Mouse (Mus musculus): ENCODE measurements around the gene Klhl22. TPM values are rescaled to one million over a fixed set of nuclear protein-coding genes. Genes with fewer than 3 reads are reported as not detected.

Gene Klhl22
- 47.2 and 55.4 TPM in 2 replicates for polyA plus RNA-seq (2016; fragmentation: Nextera tagmentation; extraction: Ambion mirVana)

DNA sequence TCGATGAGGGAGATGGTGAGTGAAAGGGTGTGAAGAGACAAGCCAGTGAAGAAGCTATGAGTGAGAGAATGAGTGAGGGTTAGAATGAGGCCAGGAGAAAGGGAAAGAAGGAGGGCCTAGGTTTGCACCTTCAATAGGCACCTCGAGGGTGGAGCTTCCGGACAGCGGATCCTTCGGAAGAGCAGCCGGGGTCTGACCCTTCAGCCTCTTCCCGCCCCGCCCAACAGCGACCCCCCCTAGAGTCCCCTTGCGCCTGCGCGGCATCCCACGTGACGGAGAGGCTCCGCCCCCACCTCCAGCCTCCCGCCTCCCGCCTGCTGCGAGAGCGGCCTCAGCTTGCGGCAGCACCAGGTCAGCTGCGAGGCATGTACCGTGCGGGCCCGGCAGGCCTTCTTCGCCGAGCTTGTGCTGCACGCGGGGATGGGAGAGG, at the start of gene Klhl22:
Klhl22 (plus strand) TSS at position 275 of the 430 bp plus-strand sequence.
- Histone ChIP-seq H3K36me3 (peaks cover 13% of the 10 kb centered on the region), H3K27me3 (ENCODE audit: insufficient read depth, poor library complexity, severe bottlenecking) (peaks cover 13% of the 10 kb centered on the region; the same call in 1 of the 2 replicates), H3K27ac (peak within 1 kb of the TSS; percentile 96), H3K4me3 (peak within 1 kb of the TSS; percentile 79), H3K9me3 (no peaks in the 10 kb centered on the region), H3K4me1 (peaks cover 29% of the 10 kb centered on the region)
- WGBS, result under 1% methylated on average over 28 of the region's 28 CpGs
- DNase-seq (ENCODE audit: low spot score), result peak; percentile 95

DNA sequence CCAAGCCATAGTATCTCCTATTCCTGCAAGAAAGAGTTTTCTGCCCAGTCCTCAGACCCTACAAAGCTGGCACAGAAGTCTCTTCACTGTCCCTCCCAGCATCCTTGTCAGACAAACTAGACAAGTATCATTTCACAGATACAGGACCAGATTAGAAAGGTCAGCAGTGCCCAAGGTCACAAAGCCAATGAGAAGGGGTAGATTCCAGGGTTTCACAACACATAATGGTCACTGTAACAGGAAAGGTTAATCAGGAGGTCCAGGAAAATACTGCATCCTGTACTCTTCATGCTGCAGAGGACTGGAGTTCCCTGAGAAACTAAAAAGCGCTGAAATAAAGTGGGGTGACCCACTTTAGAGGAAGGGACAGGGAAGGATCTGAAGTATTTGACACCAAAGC, 41.6 kb upstream of the Klhl22 start:
- H3K4me1 ChIP-seq, result peaks cover 23% of the 10 kb centered on the region
- no peaks in the 10 kb centered on the region for H3K27me3 ChIP-seq (ENCODE audit: insufficient read depth, poor library complexity, severe bottlenecking)
- H3K27ac ChIP-seq, result no peak overlapping the region
- no peak overlapping the region for H3K4me3 ChIP-seq
- no peaks in the 10 kb centered on the region for H3K9me3 ChIP-seq
- peaks cover 6% of the 10 kb centered on the region; the same call in 1 of the 2 replicates for H3K36me3 ChIP-seq
- WGBS, result 84% methylated on average over 1 of the region's 1 CpGs
- DNase-seq (ENCODE audit: low spot score), result no peak

- no peak for DNase-seq (ENCODE audit: low spot score)
- no peaks in the 10 kb centered on the region for H3K27me3 ChIP-seq (ENCODE audit: insufficient read depth, poor library complexity, severe bottlenecking)
- no peaks in the 10 kb centered on the region for H3K36me3 ChIP-seq
- no peak overlapping the region for H3K27ac ChIP-seq
- 66% methylated on average over 9 of the region's 9 CpGs for WGBS
- H3K9me3 ChIP-seq, result no peaks in the 10 kb centered on the region
- H3K4me1 ChIP-seq, result peaks cover 23% of the 10 kb centered on the region
- H3K4me3 ChIP-seq, result peak overlapping the region; percentile 85
These were observed 38.2 kb upstream of the Klhl22 start for GRCm38 (mm10) chr16:17721114-17721808.

- Histone ChIP-seq H3K4me3 (peak overlapping the region; percentile 85), H3K27ac (peak overlapping the region; percentile 91), H3K4me1 (peaks cover 25% of the 10 kb centered on the region), H3K36me3 (no peaks in the 10 kb centered on the region), H3K9me3 (no peaks in the 10 kb centered on the region), H3K27me3 (ENCODE audit: insufficient read depth, poor library complexity, severe bottlenecking) (no peaks in the 10 kb centered on the region)
- DNase-seq (ENCODE audit: low spot score), result no peak
- WGBS, result 4% methylated on average over 10 of the region's 10 CpGs
These were observed 37.5 kb upstream of the Klhl22 start for GRCm38 (mm10) chr16:17721822-17722460.

DNA sequence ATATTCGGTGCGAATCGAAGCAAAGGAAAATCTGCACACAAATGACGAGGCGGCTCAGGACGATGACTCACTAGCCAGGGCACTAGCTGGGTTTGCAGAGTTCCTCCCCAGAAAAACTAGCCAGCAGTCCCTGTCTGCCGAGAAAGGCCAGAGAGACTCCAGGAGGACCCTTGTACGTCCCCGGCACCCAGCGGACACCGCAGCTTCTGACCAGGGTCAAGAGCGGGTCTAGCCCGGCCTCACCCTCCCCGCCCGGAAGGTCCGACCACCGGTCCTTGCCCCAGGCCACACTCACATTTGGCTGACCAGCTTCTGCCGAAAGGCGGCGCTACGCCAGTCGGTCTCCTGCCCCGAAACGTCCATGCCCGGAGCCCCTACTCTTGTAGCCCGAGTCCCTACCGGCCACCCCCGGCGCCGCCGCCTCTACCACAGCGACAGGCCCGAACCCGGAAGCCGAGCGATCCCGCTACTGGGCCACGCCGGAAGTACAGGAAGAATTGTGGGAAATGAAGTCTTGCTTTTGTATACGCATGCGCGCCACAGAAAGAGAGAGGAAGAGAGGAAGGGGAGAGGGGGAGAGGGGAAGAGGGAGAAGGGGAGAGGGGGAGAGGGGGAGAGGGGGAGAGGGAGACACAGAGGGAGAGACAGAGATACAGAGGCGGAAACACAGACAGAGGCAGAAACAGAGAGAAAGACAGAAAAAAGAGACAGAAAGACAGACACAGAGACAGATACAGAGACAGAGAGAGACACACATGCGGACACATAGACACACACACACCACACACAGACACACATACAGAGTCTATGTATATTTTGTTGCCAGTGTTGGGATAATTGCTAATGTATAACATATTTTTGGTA, 36.7 kb upstream of the Klhl22 start:
- 2% methylated on average over 44 of the region's 44 CpGs for WGBS
- peak overlapping the region; percentile 91 for H3K27ac ChIP-seq

GRCm38 (mm10) chr16:17723325-17723626, 36.1 kb upstream of the Klhl22 start:
- Histone ChIP-seq H3K4me3 (peak overlapping the region; percentile 85), H3K9me3 (no peaks in the 10 kb centered on the region), H3K36me3 (no peaks in the 10 kb centered on the region), H3K27ac (no peak overlapping the region), H3K4me1 (peaks cover 22% of the 10 kb centered on the region), H3K27me3 (ENCODE audit: insufficient read depth, poor library complexity, severe bottlenecking) (no peaks in the 10 kb centered on the region)
- DNase-seq (ENCODE audit: low spot score), result no peak
- 82% methylated on average over 1 of the region's 1 CpGs for WGBS

More for the DNA sequence above, 36.7 kb upstream of the Klhl22 start:
- peak; percentile 96 for DNase-seq (ENCODE audit: low spot score)
- H3K4me1 ChIP-seq, result peaks cover 26% of the 10 kb centered on the region
- H3K9me3 ChIP-seq, result no peaks in the 10 kb centered on the region
- H3K4me3 ChIP-seq, result peak overlapping the region; percentile 85
- no peaks in the 10 kb centered on the region for H3K27me3 ChIP-seq (ENCODE audit: insufficient read depth, poor library complexity, severe bottlenecking)
- no peaks in the 10 kb centered on the region for H3K36me3 ChIP-seq

GRCm38 (mm10) chr16:17724448-17724847, 35.0 kb upstream of the Klhl22 start:
- no peaks in the 10 kb centered on the region for H3K9me3 ChIP-seq
- H3K4me3 ChIP-seq, result no peak overlapping the region
- no peaks in the 10 kb centered on the region for H3K36me3 ChIP-seq
- 92% methylated on average over 3 of the region's 3 CpGs for WGBS
- peaks cover 22% of the 10 kb centered on the region for H3K4me1 ChIP-seq
- DNase-seq (ENCODE audit: low spot score), result no peak
- no peaks in the 10 kb centered on the region for H3K27me3 ChIP-seq (ENCODE audit: insufficient read depth, poor library complexity, severe bottlenecking)
- H3K27ac ChIP-seq, result no peak overlapping the region

DNA sequence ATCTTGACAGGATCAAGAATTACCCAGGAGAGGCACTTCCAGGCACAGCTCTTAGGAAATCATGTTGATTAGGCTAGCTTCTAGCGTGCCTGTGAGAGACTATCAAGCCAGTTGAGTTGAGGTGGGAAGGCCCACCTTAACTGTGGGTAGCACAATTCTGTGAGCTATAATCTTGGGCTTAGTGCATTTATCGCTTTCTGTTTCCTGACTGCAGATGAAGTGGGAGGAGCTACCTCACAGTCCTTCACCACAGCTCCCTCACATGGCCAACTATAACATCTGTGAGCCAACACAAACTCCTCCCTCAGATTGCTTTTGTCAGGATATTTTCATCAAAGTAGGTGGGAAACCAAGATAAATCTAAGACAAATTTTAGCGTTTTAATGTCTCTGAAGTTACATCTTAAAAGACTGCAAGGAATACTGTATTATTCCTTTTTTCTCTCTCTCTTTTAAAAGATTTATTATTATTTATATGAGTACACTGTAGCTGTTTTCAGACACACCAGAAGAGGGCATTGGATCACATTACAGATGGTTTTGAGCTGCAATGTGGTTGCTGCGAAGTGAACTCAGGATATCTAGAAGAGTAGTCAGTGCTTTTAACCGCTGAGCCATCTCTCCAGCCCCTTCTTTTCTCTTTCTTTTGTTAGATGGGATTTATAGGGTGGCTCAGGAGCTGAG, 32.1 kb upstream of the Klhl22 start:
- H3K4me1 ChIP-seq, result peaks cover 8% of the 10 kb centered on the region
- no peak overlapping the region for H3K27ac ChIP-seq
- WGBS, result 14% methylated on average over 5 of the region's 5 CpGs
- no peaks in the 10 kb centered on the region for H3K27me3 ChIP-seq (ENCODE audit: insufficient read depth, poor library complexity, severe bottlenecking)
- DNase-seq (ENCODE audit: low spot score), result no peak
- 0 out of 2 replicates have a peak overlapping the region, but pooled peaks have one; percentile 22 for H3K4me3 ChIP-seq
- no peaks in the 10 kb centered on the region for H3K36me3 ChIP-seq
- H3K9me3 ChIP-seq, result no peaks in the 10 kb centered on the region

DNA sequence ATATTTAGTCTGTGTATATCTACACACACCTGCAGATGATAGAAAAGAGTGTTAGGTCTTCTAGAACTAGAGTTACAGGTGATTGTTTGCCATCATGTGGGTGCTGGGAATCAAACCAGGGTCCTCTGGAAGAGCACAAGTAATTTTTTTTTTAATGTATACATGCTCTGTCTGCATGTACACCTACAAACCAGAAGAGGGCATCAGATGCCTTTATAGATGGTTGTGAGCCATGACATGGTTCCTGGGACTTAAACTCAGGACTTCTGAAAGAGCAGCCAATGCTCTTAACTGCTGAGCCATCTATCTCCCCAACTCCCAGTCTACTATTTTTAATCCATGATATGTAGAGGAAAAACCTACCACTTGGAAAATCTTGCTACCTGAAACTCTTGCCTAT, 29.4 kb upstream of the Klhl22 start:
- H3K27ac ChIP-seq, result no peak overlapping the region
- peaks cover 11% of the 10 kb centered on the region for H3K27me3 ChIP-seq (ENCODE audit: insufficient read depth, poor library complexity, severe bottlenecking)
- no peak overlapping the region for H3K4me3 ChIP-seq
- H3K4me1 ChIP-seq, result peaks cover 8% of the 10 kb centered on the region
- no peak for DNase-seq (ENCODE audit: low spot score)
- H3K9me3 ChIP-seq, result no peaks in the 10 kb centered on the region
- no peaks in the 10 kb centered on the region for H3K36me3 ChIP-seq

GRCm38 (mm10) chr16:17732021-17732420, 27.4 kb upstream of the Klhl22 start:
- DNase-seq (ENCODE audit: low spot score), result no peak
- Histone ChIP-seq H3K4me3 (no peak overlapping the region), H3K9me3 (no peaks in the 10 kb centered on the region), H3K27ac (no peak overlapping the region), H3K4me1 (peaks cover 5% of the 10 kb centered on the region), H3K36me3 (no peaks in the 10 kb centered on the region), H3K27me3 (ENCODE audit: insufficient read depth, poor library complexity, severe bottlenecking) (peaks cover 18% of the 10 kb centered on the region)
- 40% methylated on average over 3 of the region's 3 CpGs for WGBS

- no peak for DNase-seq (ENCODE audit: low spot score)
- peaks cover 18% of the 10 kb centered on the region for H3K27me3 ChIP-seq (ENCODE audit: insufficient read depth, poor library complexity, severe bottlenecking)
- H3K36me3 ChIP-seq, result no peaks in the 10 kb centered on the region
- no peaks in the 10 kb centered on the region for H3K9me3 ChIP-seq
- H3K4me3 ChIP-seq, result no peak overlapping the region
- H3K27ac ChIP-seq, result no peak overlapping the region
- 55% methylated on average over 6 of the region's 6 CpGs for WGBS
- H3K4me1 ChIP-seq, result peaks cover 3% of the 10 kb centered on the region; the same call in 1 of the 2 replicates
These were observed 27.0 kb upstream of the Klhl22 start for GRCm38 (mm10) chr16:17732431-17732830.

GRCm38 (mm10) chr16:17732841-17733340, 26.5 kb upstream of the Klhl22 start, which contains the start of gene Med15:
Gene Med15 (minus strand): TSS chr16:17732891.
- no peaks in the 10 kb centered on the region for H3K36me3 ChIP-seq
- H3K27ac ChIP-seq, result no peak within 1 kb of the TSS
- H3K4me3 ChIP-seq, result no peak within 1 kb of the TSS
- WGBS, result 19% methylated on average over 3 of the region's 3 CpGs
- H3K4me1 ChIP-seq, result no peaks in the 10 kb centered on the region
- no peaks in the 10 kb centered on the region for H3K9me3 ChIP-seq
- H3K27me3 ChIP-seq (ENCODE audit: insufficient read depth, poor library complexity, severe bottlenecking), result peaks cover 18% of the 10 kb centered on the region
- DNase-seq (ENCODE audit: low spot score), result no peak

Data from heart, embryonic 10.5 days (tissue).